Mouse (Mus musculus) embryo, embryonic 9.5 days (tissue): ENCODE measurements at regions not wholly inside any gene's neighbourhood (a gene's known extent, or its start where the extent isn't known, plus 50 kb on each side); places are given as distances from the start of the nearest gene placed in this dataset.
A peak's percentile ranks its signal among the peaks of the same experiment; 100 is the strongest.

Experiments
- DNase-seq: peaks from one replicate; pipeline ENCODE4 v3.0.0-alpha.2; 2017; ENCODE audit errors: extremely low spot score

DNA sequence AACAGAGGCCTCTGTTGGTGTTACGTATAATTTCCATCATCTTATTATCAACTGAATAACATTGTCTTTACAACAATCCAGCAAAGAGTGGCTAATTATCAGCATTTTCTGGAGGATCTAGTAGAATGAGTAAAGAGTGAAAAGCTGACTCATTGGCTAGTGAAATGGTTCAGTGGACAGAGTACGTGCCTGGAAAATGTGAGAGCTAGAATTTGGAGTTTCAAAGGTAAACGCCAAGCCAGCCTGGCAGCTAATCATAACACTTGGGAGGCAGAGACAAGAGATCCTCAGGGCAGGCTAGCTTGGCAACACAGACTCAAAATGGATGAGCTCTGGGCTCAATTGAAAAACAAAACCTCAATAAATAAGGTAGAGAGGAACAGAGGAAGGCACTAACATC is 2628.0 kb upstream of the Gm7489 start:
- DNase-seq, result no peak

DNA sequence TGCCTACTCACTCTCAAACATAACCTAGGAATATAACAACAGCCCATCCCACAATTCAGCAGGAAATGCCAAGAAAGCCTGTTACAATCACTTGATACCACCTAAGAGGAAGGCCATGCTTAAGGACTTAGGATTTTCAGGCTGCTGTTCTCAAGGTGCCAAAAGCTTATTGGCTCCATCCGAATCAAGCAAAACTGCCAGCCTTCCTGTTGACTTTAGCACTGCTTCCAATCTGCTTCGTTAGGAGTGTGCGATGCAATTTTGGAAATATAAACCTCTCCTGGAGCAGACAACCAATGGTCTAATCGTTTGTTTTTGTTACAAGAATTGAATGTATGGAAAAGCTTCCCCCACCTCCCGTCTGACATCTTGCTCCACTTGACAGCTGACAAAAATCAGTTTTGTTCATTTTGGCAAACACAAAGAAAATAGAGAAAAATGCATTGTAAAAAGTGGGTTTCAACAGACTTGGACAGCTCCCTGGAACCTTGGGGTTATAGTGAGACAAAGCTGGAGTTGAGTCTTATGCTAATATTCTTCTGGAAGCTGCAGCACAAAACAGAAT is 2620.0 kb upstream of the Gm7489 start:
- no peak for DNase-seq

DNA sequence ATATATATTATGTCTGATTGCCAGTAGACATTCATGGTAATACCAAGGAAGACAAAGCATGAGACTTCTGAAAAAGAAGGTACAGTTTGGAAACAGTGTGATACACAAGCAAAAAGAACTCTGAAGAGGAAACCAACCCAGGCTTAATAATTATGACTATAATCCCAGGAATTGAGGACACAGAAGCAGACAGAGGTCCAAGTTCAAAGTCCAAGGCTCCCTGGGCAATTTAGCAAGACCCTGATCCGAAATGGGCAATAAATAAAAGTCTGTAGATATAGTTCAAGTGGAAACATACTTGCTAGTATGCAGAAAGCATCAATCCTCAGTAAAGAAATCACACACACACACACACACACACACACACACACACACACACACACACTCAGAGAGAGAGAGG is 2618.7 kb upstream of the Gm7489 start:
- DNase-seq, result no peak

DNA sequence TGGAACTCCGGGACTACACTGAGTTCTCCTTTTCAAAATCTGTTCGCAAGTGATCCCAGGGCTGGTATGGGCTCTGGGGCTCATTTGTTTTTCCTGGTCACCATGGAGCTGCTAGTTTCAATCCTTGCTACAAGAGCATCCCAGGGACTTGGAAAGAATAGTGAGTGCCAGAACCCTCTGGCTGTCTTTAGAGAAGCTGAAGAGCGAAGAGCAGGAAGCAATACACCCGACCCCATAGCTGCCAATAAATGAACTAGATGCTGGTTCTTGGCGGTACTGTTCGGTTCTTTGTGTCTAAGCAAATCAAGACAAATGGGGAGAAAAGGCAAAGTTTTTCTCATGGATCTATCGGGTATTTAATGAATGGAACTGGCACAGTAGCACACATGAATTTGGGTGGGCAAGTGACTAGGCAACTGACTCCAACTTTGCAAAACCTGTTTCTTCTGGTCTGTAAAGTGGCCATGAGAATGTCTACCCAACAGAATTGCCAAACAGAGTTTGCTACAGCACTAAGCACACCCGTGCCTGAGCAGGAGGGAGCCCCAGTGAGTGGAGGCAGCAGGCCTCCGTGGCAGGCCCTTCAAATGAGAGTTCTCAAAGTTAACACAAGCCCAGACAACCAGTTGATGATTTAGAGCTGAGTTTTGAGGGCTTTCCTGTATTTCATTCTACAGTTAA is 2612.9 kb upstream of the Gm7489 start:
- DNase-seq, result no peak

DNA sequence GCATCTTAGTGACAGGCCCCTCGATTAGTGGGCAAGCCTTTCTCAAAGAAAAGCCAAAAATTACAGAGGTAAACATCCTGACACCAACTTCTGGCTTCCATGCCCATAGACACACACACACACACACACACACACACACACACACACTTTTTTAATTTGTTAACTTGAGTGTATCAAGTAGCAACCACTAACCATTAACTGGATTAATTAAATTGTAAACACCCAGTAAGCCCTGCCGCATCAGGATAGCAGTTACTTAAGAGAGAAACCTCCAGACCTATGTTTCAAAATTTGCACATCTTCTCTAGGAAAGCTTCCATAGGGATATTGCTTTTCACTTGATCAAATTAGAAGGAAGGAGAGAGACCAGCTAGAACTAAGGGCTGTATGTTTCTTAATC is 2599.4 kb upstream of the Gm7489 start:
- DNase-seq, result no peak

DNA sequence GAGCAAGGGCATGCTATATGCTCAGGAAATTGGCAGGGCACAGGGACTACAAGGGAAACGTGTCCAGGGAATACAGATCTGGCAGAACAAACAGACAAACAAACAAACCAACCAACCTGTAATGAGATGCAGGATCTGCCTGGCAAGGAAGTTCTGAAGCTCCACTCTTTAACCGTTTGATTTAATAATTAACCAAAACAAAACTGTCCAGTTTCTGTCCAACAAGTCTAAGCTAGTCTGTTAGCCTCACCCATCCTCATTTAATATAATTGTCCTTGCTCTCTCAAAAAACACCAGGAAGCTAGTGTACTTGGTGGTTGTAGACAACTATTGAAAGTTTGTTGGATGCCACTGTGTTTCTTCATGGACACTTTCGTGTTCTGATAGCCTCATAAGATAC is 2598.4 kb upstream of the Gm7489 start:
- no peak for DNase-seq

DNA sequence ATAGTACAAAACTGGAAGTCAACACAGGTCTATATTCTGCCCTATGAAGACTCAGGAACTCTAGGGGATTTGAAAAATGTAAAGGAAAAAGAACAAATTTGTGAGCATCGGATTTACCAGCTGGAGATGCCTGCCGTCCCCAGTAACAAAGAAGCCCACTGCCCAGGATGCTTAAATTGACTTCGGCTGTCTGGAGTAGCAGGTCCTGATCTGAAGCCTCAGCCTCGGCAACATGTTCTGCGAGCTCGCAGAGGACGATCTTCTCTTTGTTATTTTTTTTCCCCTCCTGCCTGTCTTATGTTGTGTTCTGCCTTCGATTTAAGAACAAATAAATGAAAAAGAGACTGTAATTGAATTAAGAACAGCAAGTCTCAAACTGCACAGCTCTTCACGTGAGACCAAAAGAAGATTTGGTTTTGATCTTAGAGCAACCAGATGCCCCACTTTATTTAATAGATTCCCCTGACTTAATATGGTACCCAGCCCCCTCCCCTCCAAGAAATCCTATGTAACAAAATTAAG is 2595.7 kb upstream of the Gm7489 start:
- no peak for DNase-seq

DNA sequence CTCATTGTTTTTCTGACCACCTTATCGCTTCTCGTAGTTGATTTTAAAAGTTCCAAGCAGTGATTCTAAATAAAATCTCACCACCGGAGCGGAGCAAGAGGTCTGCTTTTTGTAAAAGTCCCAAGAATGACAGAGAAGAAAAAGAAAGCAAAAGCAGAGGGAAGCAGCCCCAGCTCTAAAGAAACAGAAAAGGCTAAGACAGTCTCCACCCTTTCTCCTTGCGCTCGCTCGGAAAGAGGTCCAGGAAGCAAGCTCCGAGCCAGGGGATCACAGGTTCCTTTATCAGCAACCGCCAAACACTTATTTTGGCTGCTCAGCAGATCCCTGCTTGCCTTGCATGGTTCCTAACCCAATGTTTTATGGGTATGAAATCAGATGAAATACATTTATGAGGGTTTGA is 2594.8 kb upstream of the Gm7489 start:
- no peak for DNase-seq

DNA sequence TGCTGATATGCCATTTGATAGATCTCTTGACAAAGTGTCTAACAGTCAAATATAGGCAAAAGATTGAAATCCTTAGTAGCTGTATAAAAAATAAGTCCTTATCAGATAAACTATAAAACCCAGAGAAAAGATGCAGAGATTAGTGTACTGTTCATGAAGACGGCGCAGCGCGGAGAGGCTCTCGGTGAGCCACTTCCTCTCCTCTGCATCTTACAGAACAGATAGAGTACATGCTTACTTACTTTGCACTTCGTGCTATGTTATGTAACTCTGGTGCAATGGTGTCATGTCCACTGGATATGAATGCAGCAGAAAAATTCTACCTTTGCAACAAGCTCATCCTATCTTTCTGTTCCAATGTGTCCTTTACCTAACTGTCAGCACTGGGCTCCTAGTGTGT is 2593.5 kb upstream of the Gm7489 start:
- DNase-seq, result no peak

DNA sequence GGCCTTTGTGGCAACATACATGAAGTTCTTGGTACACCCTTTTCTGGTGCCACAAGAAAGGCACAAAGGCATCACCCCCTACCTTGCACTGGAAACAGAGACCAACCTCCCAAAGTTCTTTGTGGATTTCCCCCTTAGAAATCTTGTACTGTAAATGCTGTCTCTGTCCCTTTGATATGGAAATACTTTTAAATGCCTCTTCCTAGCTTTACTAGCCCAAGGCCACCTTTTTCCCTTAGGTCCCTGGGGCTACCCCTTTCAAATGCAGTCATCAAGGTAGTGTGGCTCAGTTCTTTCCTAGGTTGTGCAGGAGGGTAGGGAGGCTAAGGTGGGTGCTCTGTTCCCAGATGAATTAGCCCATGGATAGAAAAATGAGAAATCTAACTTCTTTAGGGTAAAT is 2587.9 kb upstream of the Gm7489 start:
- no peak for DNase-seq

DNA sequence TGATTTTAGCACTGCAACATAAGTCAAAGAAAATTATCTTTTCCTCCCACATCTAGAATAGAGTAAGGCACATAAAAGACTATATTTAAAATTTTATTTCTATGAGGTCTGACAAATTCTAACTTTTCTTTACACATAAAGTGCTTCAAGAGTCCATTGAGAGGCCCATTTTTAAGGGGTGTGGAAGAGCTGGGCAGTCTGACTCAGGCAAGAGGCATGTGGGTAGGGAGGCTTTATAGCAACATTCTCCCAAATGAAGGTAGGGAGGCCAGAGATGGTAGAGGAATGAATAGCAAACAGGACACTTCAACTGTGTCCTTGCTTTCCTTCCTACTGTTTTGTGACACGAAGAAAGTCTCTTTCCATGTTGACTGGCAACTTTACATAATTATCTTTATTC is 2566.6 kb upstream of the Gm7489 start:
- no peak for DNase-seq

DNA sequence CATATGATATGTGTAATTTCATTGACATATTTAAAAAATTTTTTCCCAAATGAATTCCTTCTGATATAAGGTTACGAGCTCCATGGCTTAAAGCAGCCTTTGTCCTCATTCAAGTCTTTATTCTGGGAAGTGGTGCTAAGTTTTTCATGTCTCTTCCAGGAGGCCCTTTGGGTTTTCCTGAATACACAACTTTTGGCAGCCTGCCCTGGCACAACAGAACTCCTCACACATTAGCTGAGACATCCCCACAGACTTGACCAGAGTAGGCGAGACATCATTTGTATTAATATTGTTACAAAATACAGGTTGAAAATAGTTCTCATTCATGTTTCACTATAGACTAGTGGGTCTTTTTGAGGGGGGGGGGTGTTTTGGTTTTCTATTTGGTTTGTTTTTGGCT is 2565.9 kb upstream of the Gm7489 start:
- no peak for DNase-seq

DNA sequence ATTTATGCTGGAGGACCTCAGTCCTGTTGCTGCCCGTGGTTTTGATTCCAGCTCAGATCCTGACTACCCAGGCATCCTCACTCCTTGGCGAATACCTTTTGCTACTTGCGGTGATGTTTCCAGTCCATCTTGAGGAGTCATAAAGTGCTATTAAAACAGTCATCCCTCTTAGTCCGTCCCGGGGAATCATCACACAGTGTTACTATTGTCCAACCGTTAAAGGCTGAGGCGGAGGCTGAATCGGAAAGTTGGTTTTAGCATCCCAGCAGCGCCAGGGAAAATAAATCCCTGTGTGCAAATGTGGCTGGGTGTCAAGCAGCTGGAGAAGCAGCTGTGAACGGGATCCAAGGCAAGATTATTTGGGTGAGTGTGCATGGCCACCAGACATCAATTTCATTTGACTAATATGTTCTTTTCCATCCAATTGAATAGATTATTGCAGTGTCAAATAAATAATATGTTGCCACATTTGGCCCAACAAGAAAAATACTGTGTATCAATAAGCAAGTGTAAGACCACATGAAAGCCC is 2564.3 kb upstream of the Gm7489 start:
- DNase-seq, result no peak

DNA sequence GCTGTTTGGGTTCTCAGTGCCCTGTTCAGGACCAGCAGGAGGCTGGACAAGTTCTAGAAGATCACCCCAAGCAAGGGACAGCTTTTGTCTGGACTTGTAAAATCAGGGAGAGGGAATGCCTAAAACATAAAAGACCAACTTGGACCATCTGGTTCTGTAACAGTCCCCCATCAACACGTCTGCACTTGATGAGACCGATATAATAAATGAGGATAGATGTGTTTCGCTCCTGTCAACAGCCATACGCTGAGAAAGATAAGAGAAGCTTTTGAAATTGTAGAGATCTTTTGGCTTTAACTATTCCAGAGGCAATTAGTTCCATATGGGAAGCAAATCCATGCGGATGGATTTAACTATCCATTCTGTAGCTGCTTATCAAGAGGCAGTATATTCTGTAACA is 2561.4 kb upstream of the Gm7489 start:
- peak; percentile 4 for DNase-seq

DNA sequence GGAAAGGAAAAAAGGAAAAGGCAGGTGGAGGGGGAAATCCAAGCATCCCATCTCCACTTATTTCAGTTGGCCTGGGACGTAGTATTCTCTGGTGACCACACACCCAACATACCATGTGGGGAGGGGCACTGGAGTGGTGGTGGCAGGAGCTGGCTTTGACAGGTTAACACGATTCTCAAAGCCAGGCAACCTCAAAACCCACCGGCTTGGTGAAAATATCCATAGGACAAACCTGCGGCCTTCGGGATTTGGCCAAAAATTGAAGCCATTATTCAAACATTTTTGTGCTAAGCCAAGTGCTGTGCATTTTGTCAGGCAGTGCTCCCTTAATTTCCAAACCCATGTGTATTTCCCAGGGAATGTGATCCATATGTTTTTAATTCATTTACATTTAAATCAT is 2560.5 kb upstream of the Gm7489 start:
- no peak for DNase-seq

DNA sequence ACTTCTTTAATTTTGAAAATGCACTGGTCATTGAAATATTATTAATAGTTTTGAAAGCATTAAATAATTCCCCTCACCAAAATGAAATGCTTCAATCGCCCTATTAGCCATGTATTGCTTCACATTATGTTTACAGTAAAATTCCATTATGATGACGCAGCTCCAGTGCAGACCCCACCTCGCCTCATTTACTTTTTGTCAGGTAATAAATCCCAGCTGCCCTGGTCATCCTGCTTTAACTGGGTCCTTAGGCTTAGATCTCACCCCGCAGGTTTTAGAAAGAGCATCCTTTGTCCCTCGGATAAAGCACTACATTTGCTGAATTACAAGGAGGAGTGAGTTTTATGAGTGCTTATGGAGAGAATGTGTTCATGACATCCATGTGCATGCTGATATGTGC is 2557.0 kb upstream of the Gm7489 start:
- no peak for DNase-seq

DNA sequence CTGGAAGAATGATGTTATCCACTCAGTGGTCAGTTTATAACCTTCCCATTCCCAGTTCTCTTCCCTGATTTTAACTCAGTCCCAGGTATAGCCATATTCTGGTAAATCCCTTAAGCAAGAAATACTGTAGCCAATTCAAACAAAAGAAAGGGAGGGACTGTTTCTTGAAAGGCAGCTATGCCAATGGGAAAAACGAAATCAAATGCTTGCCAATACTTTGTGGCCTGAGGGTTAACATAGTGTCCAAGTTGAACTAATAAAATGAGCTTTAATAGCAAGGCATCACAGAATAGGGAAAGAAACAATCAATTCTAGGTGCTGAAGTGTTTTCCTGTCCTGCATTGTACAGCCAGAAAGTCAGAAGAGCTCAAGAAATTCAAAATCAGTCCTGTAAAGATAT is 2548.3 kb upstream of the Gm7489 start:
- no peak for DNase-seq

DNA sequence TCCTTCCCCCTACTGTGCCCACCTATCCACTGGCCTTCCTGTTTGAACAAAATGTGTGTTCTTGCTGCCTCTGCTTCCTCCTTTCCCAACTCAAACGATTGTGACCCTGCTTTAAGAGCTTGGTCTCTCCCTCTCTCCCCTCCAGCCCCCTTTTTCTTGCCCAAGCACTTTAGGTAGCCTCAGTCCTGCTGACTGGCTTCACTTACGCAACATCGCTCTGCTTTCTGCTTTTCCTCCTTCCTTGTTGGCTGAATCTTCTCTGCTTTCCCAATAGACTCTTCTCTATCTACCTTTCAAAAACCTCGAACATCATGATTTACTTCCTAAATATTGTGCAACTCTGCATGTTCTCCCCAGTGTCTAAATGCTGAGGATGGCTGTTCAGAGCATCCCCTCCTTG is 2538.4 kb upstream of the Gm7489 start:
- no peak for DNase-seq

DNA sequence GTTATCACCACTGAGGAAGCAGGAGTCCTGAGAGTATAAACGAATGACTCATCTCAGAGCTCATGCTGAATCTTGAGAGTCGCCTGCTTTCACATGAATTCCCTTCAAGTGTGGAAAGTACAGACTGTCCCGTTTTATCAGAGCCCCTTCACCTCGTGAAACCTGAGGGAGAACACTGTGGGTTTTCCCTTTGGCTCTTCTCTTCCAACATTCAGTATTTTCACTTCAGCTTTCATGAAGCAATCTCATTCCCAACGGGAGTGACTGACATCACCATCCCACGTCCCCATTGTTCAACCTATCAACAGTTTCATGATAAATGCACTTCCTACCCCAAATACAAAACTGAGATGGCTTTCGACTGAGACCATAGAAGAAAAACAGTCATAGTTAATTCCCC is 2521.3 kb upstream of the Gm7489 start:
- no peak for DNase-seq

DNA sequence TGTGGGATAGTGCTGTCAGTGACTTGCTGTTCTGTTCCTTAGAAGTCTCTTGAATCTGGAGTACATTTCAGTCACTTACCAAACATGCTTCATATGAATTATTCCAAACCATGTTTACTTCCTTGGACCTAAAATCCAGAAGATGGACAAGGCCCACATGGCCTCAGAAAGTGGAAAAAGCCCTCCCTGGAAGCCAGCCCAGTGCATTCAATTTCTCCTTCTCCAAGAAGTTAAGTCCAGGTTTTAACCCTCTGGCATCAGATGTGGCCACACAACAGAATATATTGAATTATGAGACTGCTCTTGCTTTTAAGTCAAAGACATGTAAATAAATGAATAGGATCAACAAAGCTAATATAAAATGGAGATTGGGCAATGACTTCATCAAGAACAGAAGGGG is 2513.5 kb upstream of the Gm7489 start:
- no peak for DNase-seq

DNA sequence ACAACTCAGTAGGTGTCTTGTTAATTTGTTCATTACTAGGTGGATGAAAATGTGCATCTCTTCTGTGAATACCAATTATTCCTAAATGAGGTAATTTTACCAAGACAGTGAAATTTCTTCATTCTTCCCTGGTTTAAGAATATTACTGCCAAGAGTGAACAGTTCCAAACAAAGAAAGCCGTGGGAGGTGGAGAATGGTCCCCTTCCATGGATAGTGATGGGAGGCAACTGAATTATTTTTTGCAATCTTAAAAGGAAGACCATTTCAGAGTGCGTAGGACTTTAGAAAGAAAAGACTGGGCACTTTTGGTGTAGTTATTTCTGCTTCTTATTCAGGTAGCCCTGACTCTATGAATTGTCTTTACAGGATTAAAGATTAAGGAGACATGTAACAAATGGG is 2494.3 kb upstream of the Gm7489 start:
- no peak for DNase-seq

DNA sequence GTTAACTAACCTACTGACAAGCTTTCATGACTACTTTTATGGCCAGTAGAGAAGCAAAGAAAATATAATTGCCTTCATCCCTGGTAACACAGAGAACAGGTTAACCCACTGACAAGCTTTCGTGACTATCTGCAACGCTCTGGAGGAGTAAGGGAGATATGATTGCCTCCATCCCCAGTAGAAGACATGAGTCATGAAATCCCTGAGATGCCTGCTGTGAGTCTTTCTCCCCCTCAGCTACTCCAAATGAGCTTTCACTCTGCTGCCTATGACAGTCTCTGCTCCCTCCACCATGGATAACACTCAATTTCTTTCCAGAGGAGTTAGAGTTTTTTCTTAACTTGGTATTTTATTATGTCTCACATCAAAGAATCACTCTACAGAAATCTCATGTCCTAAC is 2493.4 kb upstream of the Gm7489 start:
- no peak for DNase-seq
